Comparison of ENCODE assay signal across 7 mouse cellular contexts in genomic region chr4:117658582-117659444, GRCm38 (mm10). TPM values are rescaled to one million over a fixed set of nuclear protein-coding genes. Genes with fewer than 3 reads are reported as not detected.
DNase-seq lines count a peak whose midpoint lies in the region; ATAC-seq and TF ChIP-seq lines count a peak whose summit lies in the region.

No protein-coding gene starts in this region.

- no peak overlapping the region for H3K9ac ChIP-seq in intestine, embryonic 15.5 days
- H3K9ac ChIP-seq in liver, postnatal 0 days (replicated peaks): no peak overlapping the region

- no peaks in the 10 kb centered on the region for H3K36me3 ChIP-seq in thymus, adult 2 months (ENCODE audit: control insufficient read depth, insufficient read depth, low read length)
- no peaks in the 10 kb centered on the region; the same call in 1 of the 2 replicates for H3K36me3 ChIP-seq in intestine, embryonic 15.5 days
- H3K36me3 ChIP-seq in liver, postnatal 0 days (replicated peaks; ENCODE audit: insufficient read depth, low read length): peaks cover 2% of the 10 kb centered on the region; the same call in 1 of the 2 replicates

- H3K27ac ChIP-seq in thymus, adult 2 months (ENCODE audit: control insufficient read depth, insufficient read depth, low read length): no peak overlapping the region
- 0 out of 2 replicates have a peak overlapping the region, but pooled peaks have one; percentile 34 for H3K27ac ChIP-seq in intestine, embryonic 15.5 days
- no peak overlapping the region for H3K27ac ChIP-seq in liver, postnatal 0 days (ENCODE audit: low read depth)

- WGBS in thymus, adult 2 months: 78% methylated on average over 14 of the region's 14 CpGs
- 25% methylated on average over 14 of the region's 14 CpGs for WGBS in intestine, embryonic 15.5 days
- WGBS in liver, postnatal 0 days (ENCODE audit: insufficient replicate concordance): 60% methylated on average over 14 of the region's 14 CpGs

- H3K4me3 ChIP-seq in thymus, adult 2 months (ENCODE audit: control insufficient read depth, insufficient read depth, low read length): no peak overlapping the region
- no peak overlapping the region for H3K4me3 ChIP-seq in intestine, embryonic 15.5 days (replicated peaks)
- no peak overlapping the region for H3K4me3 ChIP-seq in liver, postnatal 0 days (ENCODE audit: low read depth, low read length)

- TF ChIP-seq EP300 in liver, postnatal 0 days (IDR thresholded peaks at IDR 0.05; ENCODE audit: low read depth): no peak

- no peaks in the 10 kb centered on the region for H3K4me1 ChIP-seq in thymus, adult 2 months (replicated peaks; ENCODE audit: control insufficient read depth, insufficient read depth, low read length)
- H3K4me1 ChIP-seq in intestine, embryonic 15.5 days (replicated peaks): peaks cover 13% of the 10 kb centered on the region; the same call in 1 of the 2 replicates
- no peaks in the 10 kb centered on the region for H3K4me1 ChIP-seq in liver, postnatal 0 days (ENCODE audit: insufficient read depth)

- peak; percentile 88 for ATAC-seq in intestine, embryonic 15.5 days
- no peak for ATAC-seq in liver, postnatal 0 days

- H3K4me2 ChIP-seq in intestine, embryonic 15.5 days (replicated peaks): no peak overlapping the region
- H3K4me2 ChIP-seq in liver, postnatal 0 days (ENCODE audit: low read depth, low read length): no peak overlapping the region

- 0 out of 2 replicates have a peak, but pooled peaks have one; percentile 39 for TF ChIP-seq CTCF in thymus, adult 2 months (IDR thresholded peaks at IDR 0.05; ENCODE audit: borderline replicate concordance, control insufficient read depth, extremely low read depth, insufficient read depth, low read length, poor library complexity)
- TF ChIP-seq CTCF in liver, postnatal 0 days (IDR thresholded peaks at IDR 0.05; ENCODE audit: low read depth): peak; percentile 51

- no peak for DNase-seq in thymus, adult 2 months
- no peak for DNase-seq in thymus, adult 18-20 months
- DNase-seq in embryo, embryonic 11.5 days (ENCODE audit: low read depth, low spot score): peak; percentile 79
- DNase-seq in liver, postnatal 0 days: peak; percentile 59
- DNase-seq in natural killer cell, adult 2 months (ENCODE audit: low spot score in 2 of 2): no peak
- no peak for DNase-seq in cerebellum, adult 9-10 months

- no peaks in the 10 kb centered on the region for H3K27me3 ChIP-seq in thymus, adult 2 months (ENCODE audit: control insufficient read depth, insufficient read depth, low read length)
- no peaks in the 10 kb centered on the region for H3K27me3 ChIP-seq in intestine, embryonic 15.5 days (replicated peaks)
- no peaks in the 10 kb centered on the region for H3K27me3 ChIP-seq in liver, postnatal 0 days (ENCODE audit: insufficient read depth, low read length)

- no peak for TF ChIP-seq POLR2A in thymus, adult 2 months (IDR thresholded peaks at IDR 0.05; ENCODE audit: control insufficient read depth, extremely low read depth, insufficient read depth, low read length, poor library complexity)

- no peaks in the 10 kb centered on the region for H3K9me3 ChIP-seq in intestine, embryonic 15.5 days
- H3K9me3 ChIP-seq in liver, postnatal 0 days (ENCODE audit: low read length): no peaks in the 10 kb centered on the region

RNA-seq across cellular contexts. Expression of gene Dmap1, which starts 23.3 kb away (rescaled TPM):
- polyA plus RNA-seq in thymus, adult 2 months (2012; rRNA removed): 30.2 and 31.9 TPM in 2 replicates
- polyA plus RNA-seq in intestine, embryonic 15.5 days (2015; fragmentation: Nextera tagmentation; extraction: Ambion mirVana): 44.8 and 46.5 TPM in 2 replicates
- polyA plus RNA-seq in liver, postnatal 0 days (2015; fragmentation: Nextera tagmentation; extraction: Ambion mirVana): 14.6 TPM in 2 replicates

Comparison
In these comparisons a context has a peak if more than half of its experiments do, and no peak if none do; other contexts are left out.
1. DNase-seq: peak in embryo, embryonic 11.5 days (single experiment) and liver, postnatal 0 days (single experiment); none in thymus, adult 2 months (single experiment), thymus, adult 18-20 months (0 of 2), natural killer cell, adult 2 months (0 of 2) and cerebellum, adult 9-10 months (single experiment).